Mouse (Mus musculus) layer of hippocampus, adult 18-20 months (tissue): ENCODE measurements around the gene Themis2. TPM values are rescaled to one million over a fixed set of nuclear protein-coding genes. Genes with fewer than 3 reads are reported as not detected.
A peak's percentile ranks its signal among the peaks of the same experiment; 100 is the strongest.
"Not testable (repeated sequence)": the region's sequence is repeated elsewhere in the genome, so short reads cannot be mapped to it uniquely, and the experiment has no call there.

Experiments used
- DNase-seq, 2 experiments: peaks; one replicate each; pipeline ENCODE4 v3.0.0; 2022; ENCODE audit warnings: low spot score in 2 of 2
- total RNA-seq, 2 experiments: library from RNA; stranded (reverse); gene quantifications; 2 replicates each; pipeline ENCODE4 v1.2.3; 2021

Themis2 gene
- total RNA-seq, 2 experiments from 2014 or later, result 0.43 to 1.1 TPM

DNA sequence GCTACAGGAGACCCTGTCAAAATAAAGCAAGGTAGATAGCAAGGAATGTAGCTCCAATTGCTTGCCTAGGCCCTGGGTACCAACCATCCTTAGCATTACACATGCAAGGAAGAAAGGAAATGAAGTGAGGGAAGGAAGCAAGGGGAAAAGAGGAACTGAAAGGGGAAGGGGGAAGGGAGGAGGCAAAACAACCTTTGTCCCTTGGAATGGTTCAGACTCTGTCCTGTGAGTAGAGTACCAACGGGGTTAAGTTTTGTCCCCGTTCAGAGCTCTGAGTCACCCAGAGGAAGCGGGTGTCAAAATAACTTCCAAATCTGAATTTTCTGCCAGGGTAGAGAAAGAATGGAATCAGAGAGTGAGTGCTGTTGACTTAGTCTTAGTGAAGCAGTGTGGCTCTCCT is 35.9 kb downstream of the Themis2 start:
- no peak for DNase-seq

- peak in 1 of 2 experiments; percentile 20 for DNase-seq
Measured at GRCm38 (mm10) chr4:132757633-132758351, 38.4 kb downstream of the Themis2 start.

DNA sequence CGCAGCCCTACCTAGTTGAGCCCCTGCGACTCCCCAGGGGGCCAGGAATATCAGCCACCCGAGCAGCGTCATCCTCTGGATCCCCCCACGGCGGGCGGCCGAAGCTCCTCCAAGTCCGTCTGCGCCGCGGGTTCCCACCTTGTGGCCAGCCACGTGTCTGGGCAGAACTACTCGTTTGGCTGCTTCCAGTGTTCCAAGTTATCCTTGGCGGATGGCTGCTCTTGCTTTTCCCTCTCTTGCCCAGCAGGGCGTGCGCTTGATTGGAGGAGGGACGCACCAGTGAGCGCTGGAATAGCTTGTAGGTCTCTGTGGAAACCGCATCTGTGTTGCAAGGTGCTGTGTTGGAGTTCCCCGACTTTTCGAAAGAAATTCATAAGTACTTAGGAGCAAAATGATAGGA is 39.2 kb downstream of the Themis2 start, which contains the start of gene Smpdl3b:
Gene Smpdl3b, minus strand, starts transcription at position 279 of the 400 bp plus-strand sequence.
- DNase-seq, result peak; percentile 73 to 79

DNA sequence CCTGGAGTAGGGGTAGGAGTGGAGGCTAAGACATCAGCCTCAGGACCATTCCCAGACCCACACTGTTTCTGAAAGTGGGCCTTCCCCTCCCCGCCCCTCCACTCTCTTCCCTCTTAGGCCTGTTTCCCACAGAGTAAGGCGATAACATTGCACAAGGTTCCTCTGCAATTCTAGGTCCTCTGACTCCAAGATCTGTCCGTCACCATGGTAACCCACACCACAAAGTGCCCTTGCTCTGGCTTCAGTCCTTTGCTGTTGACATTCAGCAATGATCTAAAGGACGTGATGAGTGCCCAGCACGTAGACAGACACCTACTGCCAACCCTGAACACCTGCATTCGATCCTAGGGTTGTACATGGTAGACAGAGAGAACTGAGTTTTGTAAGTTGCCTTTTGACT is 43.2 kb downstream of the Themis2 start:
- no peak for DNase-seq

GRCm38 (mm10) chr4:132749258-132749982 is 46.8 kb downstream of the Themis2 start:
- no peak for DNase-seq

DNA sequence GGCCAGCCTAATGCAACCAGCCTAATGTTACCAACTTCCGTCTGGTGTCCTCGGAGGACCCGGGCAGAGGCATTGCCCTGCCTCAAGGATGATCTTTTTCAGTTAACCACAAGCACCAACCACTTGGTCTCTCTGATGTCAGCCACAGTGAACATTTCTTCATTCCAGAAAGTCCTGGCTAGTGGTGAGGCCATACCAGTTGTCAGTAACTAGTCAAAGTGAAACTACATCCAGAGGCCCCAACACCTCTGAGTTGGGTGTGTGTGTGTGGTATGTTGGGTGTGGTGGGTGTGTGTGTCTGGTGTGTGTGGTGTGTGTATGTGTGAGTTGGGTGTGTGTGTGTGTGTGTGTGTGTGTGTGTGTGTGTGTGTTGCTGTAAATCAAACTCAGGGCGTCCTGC is 47.4 kb downstream of the Themis2 start:
- DNase-seq, result no peak

DNA sequence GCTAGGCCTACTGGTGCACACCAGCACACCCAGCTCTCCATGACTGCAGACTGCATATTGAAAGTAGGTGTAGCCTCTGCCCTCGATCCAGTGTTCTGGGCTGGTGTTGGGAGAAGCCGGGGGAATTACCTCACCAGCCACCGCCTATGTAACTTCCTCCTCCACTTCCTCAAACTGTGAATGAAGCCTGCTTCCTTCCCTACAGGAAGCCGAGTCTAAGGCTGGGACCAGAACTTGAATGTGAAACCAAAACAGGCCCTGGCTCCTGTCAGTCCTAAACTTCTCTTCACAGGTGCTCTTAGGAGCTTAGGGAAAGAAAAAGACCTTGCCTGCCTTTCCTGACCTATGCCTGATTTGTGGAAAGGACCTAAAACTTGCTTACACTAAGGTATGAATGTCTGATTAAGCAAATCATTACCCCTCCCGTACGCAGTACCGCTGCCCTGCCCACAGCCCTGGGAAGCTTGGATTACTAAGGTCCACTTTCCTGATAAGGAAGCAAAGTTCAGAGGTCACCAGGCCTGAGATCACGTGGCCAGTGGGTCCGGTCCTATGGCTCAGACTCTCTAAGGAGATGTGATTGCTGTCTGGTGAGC is 48.4 kb downstream of the Themis2 start:
- DNase-seq, result no peak

- no peak for DNase-seq
Measured at GRCm38 (mm10) chr4:132746911-132747517, 49.2 kb downstream of the Themis2 start.

DNA sequence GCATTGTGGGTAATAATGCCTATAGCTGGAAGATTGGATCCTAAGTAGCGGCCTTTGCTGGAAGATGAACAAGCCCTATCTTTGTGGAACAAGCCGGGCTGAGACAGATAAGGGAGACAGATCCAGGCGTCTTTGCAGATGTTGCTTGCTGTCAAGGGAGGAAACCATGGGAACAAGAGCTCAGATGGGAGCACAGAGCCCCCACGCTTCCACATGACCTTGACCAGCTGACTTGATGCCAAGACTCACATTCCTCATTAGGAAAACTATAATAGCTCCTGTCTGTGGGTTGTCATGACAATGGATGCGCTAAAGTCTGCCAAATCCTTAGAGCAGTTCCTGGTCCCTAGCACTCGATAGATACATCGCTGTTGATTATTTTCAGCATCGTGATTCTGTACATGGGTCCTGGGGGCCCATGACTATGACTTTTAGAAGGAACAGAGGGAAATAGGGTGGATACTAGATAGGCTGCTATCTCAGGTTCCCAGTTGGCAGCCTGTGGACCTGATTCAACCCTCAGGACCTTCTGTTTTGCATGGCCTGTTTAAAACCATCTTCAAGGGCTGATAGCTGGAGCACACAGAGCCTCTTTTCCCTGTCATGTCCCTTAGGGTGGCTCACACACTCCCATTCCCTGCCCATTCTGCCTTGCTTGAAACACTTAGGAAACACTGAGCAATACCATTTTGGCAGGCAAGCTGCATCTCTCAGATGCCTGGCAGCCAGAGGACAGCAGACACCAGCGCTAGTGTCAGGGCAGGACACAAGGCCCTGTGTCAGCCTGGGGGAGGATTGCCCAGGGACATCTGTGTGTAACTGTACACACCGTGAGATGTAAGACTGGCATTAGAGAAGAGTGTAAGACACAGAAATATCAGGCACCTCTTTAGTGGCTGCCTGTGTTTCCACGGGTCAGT is 51.9 kb downstream of the Themis2 start:
- DNase-seq, result peak; percentile 67 to 83

DNA sequence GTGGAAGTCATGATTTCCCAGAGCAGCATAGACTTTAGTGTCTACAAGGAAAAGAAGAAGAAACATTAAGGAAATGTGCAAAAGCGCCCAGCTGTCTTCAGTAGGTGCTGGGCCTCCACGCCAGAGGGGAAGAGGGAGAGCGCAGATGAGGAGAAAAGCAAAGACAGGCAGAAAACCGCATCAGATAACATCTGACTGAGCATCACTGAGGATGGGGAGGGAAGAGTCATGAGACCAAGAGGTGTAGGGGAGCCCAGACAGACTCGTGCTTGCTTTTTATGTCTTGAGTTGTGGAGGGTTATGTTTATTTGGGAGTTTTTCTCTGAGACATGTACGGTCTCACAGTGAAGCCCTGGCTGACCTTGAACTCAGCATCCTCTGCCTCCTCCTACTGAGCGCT is 54.7 kb downstream of the Themis2 start:
- DNase-seq, result no peak

DNA sequence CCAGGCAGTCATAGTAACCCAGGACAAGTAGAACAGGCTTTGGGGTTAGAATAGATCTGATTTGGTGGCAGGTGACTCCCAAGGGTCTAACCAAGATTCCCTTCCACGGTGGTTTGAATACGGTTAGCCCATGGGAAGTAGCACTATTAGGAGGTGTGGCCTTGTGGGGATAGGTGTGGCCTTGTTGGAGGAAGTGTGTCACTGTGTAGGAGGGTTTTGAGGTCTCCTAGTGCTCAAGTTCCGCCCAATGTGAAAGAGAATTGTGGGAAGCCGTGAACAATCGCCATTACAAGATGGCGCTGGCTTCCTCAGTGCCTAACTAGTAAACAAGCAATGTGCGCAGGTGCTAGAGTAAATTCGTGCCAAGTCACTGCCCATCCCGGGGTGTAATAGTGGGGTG is 59.0 kb downstream of the Themis2 start:
- DNase-seq, result not testable (repeated sequence)

DNA sequence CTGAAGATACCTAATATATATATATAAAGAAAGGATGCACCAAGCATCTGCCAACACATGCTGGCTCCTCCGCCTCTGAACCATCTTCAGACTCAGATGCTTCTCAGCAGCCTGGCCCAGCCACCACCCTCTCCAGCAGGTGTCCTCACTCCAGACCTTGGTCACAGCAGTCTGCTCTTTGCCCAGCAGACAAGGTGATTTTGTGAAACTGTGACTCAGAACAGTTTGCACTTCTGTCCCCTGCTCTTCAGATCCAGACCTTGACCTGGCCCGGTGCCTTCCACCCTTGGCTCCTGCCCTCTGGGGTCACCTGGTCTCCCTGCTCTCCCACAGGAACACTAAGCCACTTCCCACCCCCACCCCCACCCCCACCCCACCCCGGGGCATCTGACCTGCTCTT is 60.3 kb downstream of the Themis2 start:
- DNase-seq, result no peak

- no peak for DNase-seq
Measured at GRCm38 (mm10) chr4:132735389-132735788, 60.8 kb downstream of the Themis2 start.

GRCm38 (mm10) chr4:132734766-132735165 is 61.4 kb downstream of the Themis2 start:
- DNase-seq, result no peak

- DNase-seq, result peak in 1 of 2 experiments; percentile 39
Measured at GRCm38 (mm10) chr4:132733071-132733770, 63.0 kb downstream of the Themis2 start.

DNA sequence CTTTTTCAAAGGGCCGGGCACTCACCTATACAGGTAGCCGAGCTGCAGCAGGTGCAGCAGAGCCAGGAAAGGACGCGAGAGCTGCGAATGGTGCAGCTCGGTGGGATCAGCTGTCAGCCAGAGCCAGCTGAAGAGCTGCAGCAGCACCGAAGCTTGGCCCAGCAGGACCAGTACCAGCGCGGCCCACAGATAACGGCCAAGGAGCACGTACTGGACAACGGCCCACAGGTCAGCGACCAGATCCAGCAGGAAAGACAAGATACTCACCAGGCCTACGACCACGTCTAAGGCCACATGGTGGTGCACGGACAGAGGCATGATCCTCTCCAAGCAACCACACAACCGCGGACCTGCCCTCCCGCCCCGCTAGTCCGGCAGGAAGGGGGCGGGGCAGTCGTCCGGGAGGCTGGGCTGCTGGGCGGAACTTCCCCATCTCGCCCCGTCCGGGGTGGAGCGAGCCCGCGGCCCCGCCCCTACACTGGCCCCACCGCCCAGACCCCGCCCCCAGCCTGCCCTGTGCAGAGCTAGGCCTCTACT is 64.0 kb downstream of the Themis2 start, which contains the start of gene Xkr8:
Gene Xkr8, minus strand, starts transcription at position 399 of the 537 bp plus-strand sequence.
- DNase-seq, result peak; percentile 47 to 54
